7 mouse cellular contexts compared by ENCODE assay signal in the genomic region with DNA sequence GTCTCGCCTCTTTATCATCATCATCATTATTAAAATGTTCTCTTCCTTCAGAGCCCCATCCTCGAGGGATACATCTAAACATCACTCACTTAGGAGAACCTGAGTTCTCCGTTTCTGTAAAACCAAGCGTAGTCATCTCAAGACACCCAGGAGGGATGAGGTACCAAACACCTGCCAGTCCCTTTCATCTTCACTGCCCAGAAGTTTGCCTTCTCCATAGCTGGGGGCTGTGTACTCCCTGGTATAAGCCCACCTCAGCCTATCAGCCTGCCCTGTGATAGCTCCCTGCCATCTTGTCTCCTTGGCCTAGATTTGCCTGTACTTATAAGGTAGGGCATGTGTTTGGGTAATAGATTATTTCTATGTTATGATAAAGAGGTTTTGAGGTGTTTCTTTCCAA. TPM values are rescaled to one million over a fixed set of nuclear protein-coding genes. Genes with fewer than 3 reads are reported as not detected.
DNase-seq lines count a peak whose midpoint lies in the region; ATAC-seq and TF ChIP-seq lines count a peak whose summit lies in the region.

No protein-coding gene starts in this region.

- DNase-seq in lung, postnatal 0 days (ENCODE audit: low spot score) = no peak
- DNase-seq in lung, adult 18-20 months = no peak
- DNase-seq in limb, embryonic 14.5 days (ENCODE audit: low spot score) = no peak
- DNase-seq in thymus, postnatal 0 days (ENCODE audit: low spot score) = no peak
- no peak for DNase-seq in urinary bladder, adult 18-20 months (ENCODE audit: low spot score in 2 of 2)

- no peak for TF ChIP-seq CTCF in lung, postnatal 0 days (IDR thresholded peaks at IDR 0.05)
- no peak for TF ChIP-seq CTCF in olfactory bulb, adult 2 months (IDR thresholded peaks at IDR 0.05; ENCODE audit: insufficient read depth, low read depth, low read length)

- ATAC-seq in lung, postnatal 0 days = no peak
- ATAC-seq in erythroblast, adult 5-6 weeks (replicated peaks; ENCODE audit: low FRiP score, poor library complexity, severe bottlenecking) = peak; percentile 17
- no peak for ATAC-seq in limb, embryonic 14.5 days (ENCODE audit: low FRiP score, low read depth)

- TF ChIP-seq POLR2A in limb, embryonic 14.5 days (IDR thresholded peaks at IDR 0.05; ENCODE audit: borderline replicate concordance, extremely low read depth, insufficient read depth, insufficient read length) = no peak
- TF ChIP-seq POLR2A in olfactory bulb, adult 2 months (IDR thresholded peaks at IDR 0.05; ENCODE audit: insufficient read depth, low read depth, low read length) = no peak

- no peaks in the 10 kb centered on the region for H3K27me3 ChIP-seq in lung, postnatal 0 days (replicated peaks; ENCODE audit: insufficient read depth, low read length)
- no peaks in the 10 kb centered on the region for H3K27me3 ChIP-seq in limb, embryonic 14.5 days (ENCODE audit: control insufficient read depth, insufficient read depth, low read length)

- H3K9ac ChIP-seq in lung, postnatal 0 days (replicated peaks; ENCODE audit: low read depth) = peak overlapping the region; percentile 87
- H3K9ac ChIP-seq in limb, embryonic 14.5 days (ENCODE audit: low read depth, low read length, severe bottlenecking) = peak overlapping the region; percentile 86

- peaks cover 15% of the 10 kb centered on the region; the same call in 1 of the 2 replicates for H3K4me1 ChIP-seq in lung, postnatal 0 days (ENCODE audit: insufficient read depth, low read depth, low read length)
- peaks cover 12% of the 10 kb centered on the region for H3K4me1 ChIP-seq in limb, embryonic 14.5 days (ENCODE audit: control insufficient read depth, insufficient read depth, low read length)
- H3K4me1 ChIP-seq in olfactory bulb, adult 2 months (ENCODE audit: control insufficient read depth, insufficient read depth, low read length) = peaks cover 4% of the 10 kb centered on the region; the same call in 1 of the 2 replicates

- H3K36me3 ChIP-seq in lung, postnatal 0 days (ENCODE audit: insufficient read depth, low read length) = no peaks in the 10 kb centered on the region
- no peaks in the 10 kb centered on the region for H3K36me3 ChIP-seq in limb, embryonic 14.5 days (ENCODE audit: control insufficient read depth, insufficient read depth, low read length)

- H3K4me3 ChIP-seq in lung, postnatal 0 days (ENCODE audit: low read depth, low read length) = peak overlapping the region; percentile 93
- H3K4me3 ChIP-seq in limb, embryonic 14.5 days (replicated peaks; ENCODE audit: low read length) = peak overlapping the region; percentile 83
- H3K4me3 ChIP-seq in olfactory bulb, adult 2 months (ENCODE audit: insufficient read depth, low read depth, low read length) = peak overlapping the region; percentile 69

- peak overlapping the region; percentile 95; the same call in 1 of the 2 replicates for H3K27ac ChIP-seq in lung, postnatal 0 days (ENCODE audit: low read length)
- no peak overlapping the region for H3K27ac ChIP-seq in limb, embryonic 14.5 days (replicated peaks; ENCODE audit: low read depth, low read length)
- H3K27ac ChIP-seq in olfactory bulb, adult 2 months (ENCODE audit: insufficient read depth, low read depth, low read length) = no peak overlapping the region

- no peak for TF ChIP-seq EP300 in lung, postnatal 0 days (IDR thresholded peaks at IDR 0.05)

- 7% methylated on average over 4 of the region's 4 CpGs for WGBS in lung, postnatal 0 days
- WGBS in limb, embryonic 14.5 days = 3% methylated on average over 4 of the region's 4 CpGs
- WGBS in olfactory bulb, adult 2 months = 36% methylated on average over 4 of the region's 4 CpGs

- peak overlapping the region; percentile 83 for H3K4me2 ChIP-seq in lung, postnatal 0 days (replicated peaks; ENCODE audit: low read depth, low read length)
- H3K4me2 ChIP-seq in limb, embryonic 14.5 days (replicated peaks; ENCODE audit: low read depth, low read length, severe bottlenecking) = peak overlapping the region; percentile 85

- no peaks in the 10 kb centered on the region for H3K9me3 ChIP-seq in lung, postnatal 0 days (ENCODE audit: low read length)
- H3K9me3 ChIP-seq in limb, embryonic 14.5 days (ENCODE audit: control insufficient read depth, low read length) = no peaks in the 10 kb centered on the region

RNA-seq across cellular contexts. Expression of a gene that starts 1.1 kb away (rescaled TPM):
- polyA plus RNA-seq in lung, postnatal 0 days (2015; fragmentation: Nextera tagmentation; extraction: Ambion mirVana) = 31.0 and 37.0 TPM in 2 replicates
- 62.3 and 67.7 TPM in 2 replicates for total RNA-seq in erythroblast, adult 5-6 weeks (2015; ENCODE audit: low replicate concordance)
- total RNA-seq in erythroblast, adult 5-6 weeks (2017; ENCODE audit: low replicate concordance) = 53.4 and 81.4 TPM in 2 replicates
- polyA plus RNA-seq in limb, embryonic 14.5 days (2012; rRNA removed) = 23.3 and 27.0 TPM in 2 replicates
- 36.3 and 40.0 TPM in 2 replicates for polyA plus RNA-seq in limb, embryonic 14.5 days (2014; fragmentation: Nextera tagmentation; extraction: Ambion mirVana)
- polyA plus RNA-seq in olfactory bulb, adult 2 months (2012; ENCODE audit: insufficient read depth, insufficient read length, low replicate concordance, missing spikeins) = 176 TPM in 1 of 2 replicates, not detected in the other
- polyA plus RNA-seq in thymus, postnatal 0 days (2015; fragmentation: Nextera tagmentation; extraction: Ambion mirVana) = 49.2 and 53.7 TPM in 2 replicates

RNA-seq across cellular contexts. Expression of a gene that starts 46.9 kb away (rescaled TPM):
- polyA plus RNA-seq in lung, postnatal 0 days (2015; fragmentation: Nextera tagmentation; extraction: Ambion mirVana) = 0.27 and 0.32 TPM in 2 replicates
- total RNA-seq in erythroblast, adult 5-6 weeks (2015; ENCODE audit: low replicate concordance) = not detected in 2 replicates
- total RNA-seq in erythroblast, adult 5-6 weeks (2017; ENCODE audit: low replicate concordance) = not detected in 2 replicates
- 0.13 and 0.20 TPM in 2 replicates for polyA plus RNA-seq in limb, embryonic 14.5 days (2012; rRNA removed)
- polyA plus RNA-seq in limb, embryonic 14.5 days (2014; fragmentation: Nextera tagmentation; extraction: Ambion mirVana) = 0.12 TPM in 1 of 2 replicates, not detected in the other
- polyA plus RNA-seq in olfactory bulb, adult 2 months (2012; ENCODE audit: insufficient read depth, insufficient read length, low replicate concordance, missing spikeins) = not detected in 2 replicates
- 0.09 and 0.13 TPM in 2 replicates for polyA plus RNA-seq in thymus, postnatal 0 days (2015; fragmentation: Nextera tagmentation; extraction: Ambion mirVana)
